Mouse (Mus musculus) adrenal gland, adult 8-10 months (tissue): ENCODE data around the gene Lrmda. TPM values are rescaled to one million over a fixed set of nuclear protein-coding genes. Genes with fewer than 3 reads are reported as not detected.

Experiments
- DNase-seq: peaks from one replicate; pipeline ENCODE4 v3.0.0; 2022
- total RNA-seq, 4 experiments: library from RNA; stranded (reverse); gene quantifications; 2 replicates each; pipeline ENCODE4 v1.2.4; 2022

Lrmda gene
- total RNA-seq, 4 experiments from 2014 or later, result 3.4 to 8.5 (median 5.7) TPM

GRCm38 (mm10) chr14:22256274-22256673 lies 236.8 kb downstream of the Lrmda start:
- DNase-seq, result no peak

GRCm38 (mm10) chr14:22259376-22260032 lies 240.0 kb downstream of the Lrmda start:
- no peak for DNase-seq

GRCm38 (mm10) chr14:22260033-22260419 lies 240.5 kb downstream of the Lrmda start:
- no peak for DNase-seq

- no peak for DNase-seq
Observed at GRCm38 (mm10) chr14:22265229-22265905, 245.9 kb downstream of the Lrmda start.

- no peak for DNase-seq
Observed at GRCm38 (mm10) chr14:22269812-22270211, 250.3 kb downstream of the Lrmda start.

- DNase-seq, result no peak
Observed at GRCm38 (mm10) chr14:22278053-22278452, 258.5 kb downstream of the Lrmda start.

- DNase-seq, result no peak
Observed at GRCm38 (mm10) chr14:22279591-22279990, 260.1 kb downstream of the Lrmda start.

- no peak for DNase-seq
Observed at GRCm38 (mm10) chr14:22281630-22282029, 262.1 kb downstream of the Lrmda start.

- no peak for DNase-seq
Observed at GRCm38 (mm10) chr14:22282847-22283246, 263.3 kb downstream of the Lrmda start.

GRCm38 (mm10) chr14:22283722-22284121 lies 264.2 kb downstream of the Lrmda start:
- DNase-seq, result no peak

GRCm38 (mm10) chr14:22284823-22285517 lies 265.5 kb downstream of the Lrmda start:
- no peak for DNase-seq

- no peak for DNase-seq
Observed at GRCm38 (mm10) chr14:22285826-22286225, 266.3 kb downstream of the Lrmda start.

- DNase-seq, result no peak
Observed at GRCm38 (mm10) chr14:22288179-22288578, 268.7 kb downstream of the Lrmda start.

- no peak for DNase-seq
Observed at GRCm38 (mm10) chr14:22289380-22289922, 269.9 kb downstream of the Lrmda start.

GRCm38 (mm10) chr14:22294371-22294770 lies 274.9 kb downstream of the Lrmda start:
- DNase-seq, result no peak

GRCm38 (mm10) chr14:22296655-22297239 lies 277.2 kb downstream of the Lrmda start:
- DNase-seq, result no peak

- DNase-seq, result no peak
Observed at GRCm38 (mm10) chr14:22306759-22307158, 287.2 kb downstream of the Lrmda start.

- DNase-seq, result no peak
Observed at GRCm38 (mm10) chr14:22308059-22308458, 288.5 kb downstream of the Lrmda start.

- no peak for DNase-seq
Observed at GRCm38 (mm10) chr14:22323058-22323457, 303.5 kb downstream of the Lrmda start.

- no peak for DNase-seq
Observed at GRCm38 (mm10) chr14:22323530-22324292, 304.2 kb downstream of the Lrmda start.

GRCm38 (mm10) chr14:22326218-22326964 lies 306.9 kb downstream of the Lrmda start:
- DNase-seq, result no peak
